Mouse (Mus musculus): ENCODE measurements at regions not wholly inside any gene's neighbourhood (a gene's known extent, or its start where the extent isn't known, plus 50 kb on each side); places are given as distances from the start of the nearest gene placed in this dataset.

DNA sequence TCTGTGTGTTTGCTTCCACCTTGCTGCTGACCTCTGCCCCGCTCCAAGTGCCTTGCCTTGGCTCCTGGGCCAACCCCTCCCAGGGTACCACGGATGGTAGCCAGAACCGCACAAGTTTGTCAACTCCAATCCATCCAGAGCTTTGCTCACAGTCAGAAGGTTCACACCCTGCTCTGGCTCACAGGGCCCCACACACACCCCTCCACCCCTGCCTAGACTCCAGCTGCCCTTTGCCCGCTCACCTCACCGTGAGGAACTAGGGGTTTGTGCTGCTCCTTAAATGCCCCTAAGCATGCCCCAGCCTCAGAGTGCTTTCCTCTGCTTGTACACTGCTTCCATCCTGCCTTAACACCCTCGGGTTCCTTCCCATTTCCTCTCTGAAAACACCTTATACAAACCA lies 117.5 kb upstream of the Lhx5 start:
- no peaks in the 10 kb centered on the region for H3K27me3 ChIP-seq (ENCODE audit: control insufficient read depth, insufficient read depth, low read length)
- H3K9ac ChIP-seq (replicated peaks): no peak overlapping the region
- H3K27ac ChIP-seq: no peak overlapping the region
- no peak overlapping the region for H3K4me3 ChIP-seq (ENCODE audit: insufficient read depth in 1 of 2, low read depth in 2 of 2, low read length in 2 of 2)
- DNase-seq (ENCODE audit: low read depth in 3 of 3, low spot score in 3 of 3) (no peak), ATAC-seq (ENCODE audit: insufficient read depth) (no peak)
- no peak for TF ChIP-seq CTCF (IDR thresholded peaks at IDR 0.05; ENCODE audit: low read depth)
- TF ChIP-seq EP300 (IDR thresholded peaks at IDR 0.05; ENCODE audit: low read depth): no peak
- no peaks in the 10 kb centered on the region for H3K36me3 ChIP-seq (replicated peaks; ENCODE audit: control insufficient read depth, insufficient read depth, low read depth)
- no peaks in the 10 kb centered on the region for H3K4me1 ChIP-seq (replicated peaks; ENCODE audit: control insufficient read depth in 2 of 2, insufficient read depth in 2 of 2, low read length in 1 of 2)
- no peaks in the 10 kb centered on the region for H3K9me3 ChIP-seq (ENCODE audit: control insufficient read depth, low read length)
- H3K4me2 ChIP-seq (ENCODE audit: low read depth): no peak overlapping the region
- 60% methylated on average over 6 of the region's 6 CpGs for WGBS (ENCODE audit: insufficient replicate concordance)

DNA sequence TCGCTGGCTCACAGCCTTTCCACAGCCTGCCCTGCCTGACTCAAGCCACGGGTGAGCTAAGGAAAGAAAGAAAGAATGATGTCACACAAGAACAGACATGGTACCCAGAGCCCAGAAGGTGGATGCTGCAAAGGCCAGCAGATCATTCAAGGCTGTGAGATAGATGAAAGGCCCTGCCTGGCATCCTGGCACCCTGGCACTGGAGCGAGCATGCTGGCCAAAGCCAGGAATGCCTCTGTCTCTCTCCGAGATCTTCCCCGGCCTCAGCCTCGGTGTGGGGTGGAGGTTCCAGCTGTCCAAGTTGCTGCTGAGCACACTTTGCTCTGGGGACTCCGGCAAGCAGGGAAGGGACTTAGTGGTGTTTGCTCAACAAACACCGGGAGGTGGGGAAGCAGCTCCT lies 116.4 kb upstream of the Lhx5 start:
- H3K4me2 ChIP-seq (ENCODE audit: low read depth): no peak overlapping the region
- H3K9me3 ChIP-seq (ENCODE audit: control insufficient read depth, low read length): no peaks in the 10 kb centered on the region
- H3K9ac ChIP-seq (replicated peaks): no peak overlapping the region
- DNase-seq (ENCODE audit: low read depth in 3 of 3, low spot score in 3 of 3) (no peak), ATAC-seq (ENCODE audit: insufficient read depth) (no peak)
- H3K4me1 ChIP-seq (replicated peaks; ENCODE audit: control insufficient read depth in 2 of 2, insufficient read depth in 2 of 2, low read length in 1 of 2): no peaks in the 10 kb centered on the region
- no peaks in the 10 kb centered on the region for H3K27me3 ChIP-seq (ENCODE audit: control insufficient read depth, insufficient read depth, low read length)
- no peaks in the 10 kb centered on the region for H3K36me3 ChIP-seq (replicated peaks; ENCODE audit: control insufficient read depth, insufficient read depth, low read depth)
- TF ChIP-seq CTCF (IDR thresholded peaks at IDR 0.05; ENCODE audit: low read depth): no peak
- TF ChIP-seq EP300 (IDR thresholded peaks at IDR 0.05; ENCODE audit: low read depth): no peak
- H3K27ac ChIP-seq: no peak overlapping the region
- 43% methylated on average over 8 of the region's 8 CpGs for WGBS (ENCODE audit: insufficient replicate concordance)
- H3K4me3 ChIP-seq (ENCODE audit: insufficient read depth in 1 of 2, low read depth in 2 of 2, low read length in 2 of 2): no peak overlapping the region

DNA sequence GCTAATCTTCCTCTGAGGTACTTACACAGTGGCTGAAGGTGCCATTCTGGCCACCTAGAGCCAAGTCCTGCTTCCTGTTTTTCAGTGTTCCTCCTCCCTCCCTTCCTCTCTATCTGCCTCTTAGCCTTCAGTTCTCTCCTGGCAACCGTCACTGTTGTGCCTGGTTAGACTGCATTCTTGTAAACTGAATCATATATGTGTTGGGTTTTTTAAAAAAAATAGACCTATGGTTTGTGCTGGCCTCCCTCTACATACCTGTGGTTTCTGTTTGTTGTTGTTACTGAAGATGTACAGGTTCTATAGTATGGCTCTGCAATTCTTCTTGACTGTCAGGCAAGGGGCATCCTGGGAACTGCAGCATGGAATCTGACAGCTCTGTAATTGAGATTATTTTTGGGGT lies 112.5 kb upstream of the Lhx5 start:
- Histone ChIP-seq H3K4me2 (ENCODE audit: low read depth) (no peak overlapping the region), H3K4me3 (ENCODE audit: insufficient read depth in 1 of 2, low read depth in 2 of 2, low read length in 2 of 2) (no peak overlapping the region), H3K27ac (no peak overlapping the region), H3K9ac (replicated peaks) (no peak overlapping the region), H3K36me3 (replicated peaks; ENCODE audit: control insufficient read depth, insufficient read depth, low read depth) (no peaks in the 10 kb centered on the region), H3K9me3 (ENCODE audit: control insufficient read depth, low read length) (no peaks in the 10 kb centered on the region), H3K4me1 (replicated peaks; ENCODE audit: control insufficient read depth in 2 of 2, insufficient read depth in 2 of 2, low read length in 1 of 2) (no peaks in the 10 kb centered on the region), H3K27me3 (ENCODE audit: control insufficient read depth, insufficient read depth, low read length) (peaks cover 9% of the 10 kb centered on the region)
- WGBS (ENCODE audit: insufficient replicate concordance): 0% methylated on average over 1 of the region's 1 CpGs
- ATAC-seq (ENCODE audit: insufficient read depth): no peak
- DNase-seq (ENCODE audit: low read depth in 3 of 3, low spot score in 3 of 3): no peak
- no peak for TF ChIP-seq EP300 (IDR thresholded peaks at IDR 0.05; ENCODE audit: low read depth)
- no peak for TF ChIP-seq CTCF (IDR thresholded peaks at IDR 0.05; ENCODE audit: low read depth)

DNA sequence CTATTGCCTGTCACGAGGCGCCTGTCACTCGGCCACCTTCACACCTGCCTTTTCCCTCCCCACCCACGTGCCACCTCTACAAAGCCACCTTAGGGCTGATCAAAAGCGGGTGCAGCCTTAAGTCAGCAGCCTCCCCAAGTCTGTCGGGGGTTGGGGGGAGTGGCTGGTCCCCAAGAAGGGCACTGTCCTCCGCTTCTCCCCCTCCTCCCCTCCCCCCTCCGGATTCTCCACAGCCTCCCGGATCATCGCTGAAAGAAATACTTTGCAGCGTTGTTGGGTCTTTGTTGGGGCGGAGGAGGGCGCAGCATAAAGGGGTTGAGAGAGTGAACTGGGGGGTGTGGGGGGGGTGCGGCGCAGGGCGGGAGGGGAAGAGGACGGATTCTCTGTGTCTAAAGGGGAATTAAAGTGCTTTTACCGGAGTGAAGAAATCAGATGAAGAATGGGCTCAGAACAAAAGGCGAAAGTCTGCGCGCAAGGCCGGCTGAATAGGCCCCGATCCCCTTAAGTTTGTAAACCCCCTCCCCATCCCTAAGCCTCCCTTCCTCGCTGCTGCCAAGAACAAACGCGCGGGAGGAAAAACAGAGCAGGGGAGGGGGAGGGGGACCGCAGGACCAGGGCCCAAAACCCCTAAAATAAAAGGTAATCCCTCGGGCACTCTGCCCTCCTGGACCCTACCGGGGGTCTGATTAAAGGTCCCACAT lies 109.3 kb upstream of the Lhx5 start:
- Histone ChIP-seq H3K27ac (no peak overlapping the region), H3K27me3 (ENCODE audit: control insufficient read depth, insufficient read depth, low read length) (peaks cover 9% of the 10 kb centered on the region), H3K4me3 (ENCODE audit: insufficient read depth in 1 of 2, low read depth in 2 of 2, low read length in 2 of 2) (no peak overlapping the region), H3K9me3 (ENCODE audit: control insufficient read depth, low read length) (no peaks in the 10 kb centered on the region), H3K4me2 (ENCODE audit: low read depth) (no peak overlapping the region), H3K4me1 (replicated peaks; ENCODE audit: control insufficient read depth in 2 of 2, insufficient read depth in 2 of 2, low read length in 1 of 2) (no peaks in the 10 kb centered on the region), H3K9ac (replicated peaks) (no peak overlapping the region), H3K36me3 (replicated peaks; ENCODE audit: control insufficient read depth, insufficient read depth, low read depth) (no peaks in the 10 kb centered on the region)
- WGBS (ENCODE audit: insufficient replicate concordance): 3% methylated on average over 30 of the region's 30 CpGs
- no peak for ATAC-seq (ENCODE audit: insufficient read depth)
- no peak for DNase-seq (ENCODE audit: low read depth in 3 of 3, low spot score in 3 of 3)
- no peak for TF ChIP-seq CTCF (IDR thresholded peaks at IDR 0.05; ENCODE audit: low read depth)
- TF ChIP-seq EP300 (IDR thresholded peaks at IDR 0.05; ENCODE audit: low read depth): no peak

DNA sequence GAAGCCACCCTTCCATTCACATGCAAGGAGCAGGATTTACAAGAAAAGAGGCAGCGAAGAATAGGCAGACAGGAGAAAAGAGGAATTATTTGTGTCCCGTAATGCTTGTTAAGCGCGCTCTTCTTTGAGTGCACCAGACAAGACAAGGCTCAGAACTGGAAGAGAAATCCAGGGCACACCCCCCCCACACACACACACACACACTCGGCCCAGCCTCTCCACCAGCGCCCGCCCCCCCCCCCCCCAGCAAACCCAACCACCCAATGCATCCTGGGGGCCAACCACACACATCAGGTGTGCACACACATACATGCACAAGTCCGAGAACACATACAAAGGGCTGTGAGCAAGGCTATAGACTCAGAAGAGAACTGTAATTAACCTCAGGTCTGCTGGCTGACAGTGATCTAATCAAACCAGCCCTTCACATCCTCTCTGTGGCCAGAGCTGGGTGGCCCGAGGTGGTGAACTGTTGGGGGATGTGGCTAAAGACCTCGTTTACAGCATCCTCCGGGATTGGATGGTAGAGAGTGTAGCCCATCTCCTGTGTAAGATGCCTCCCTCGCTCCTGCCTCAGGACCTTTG lies 108.7 kb upstream of the Lhx5 start:
- no peaks in the 10 kb centered on the region for H3K36me3 ChIP-seq (replicated peaks; ENCODE audit: control insufficient read depth, insufficient read depth, low read depth)
- ATAC-seq (ENCODE audit: insufficient read depth) (no peak), DNase-seq (ENCODE audit: low read depth in 3 of 3, low spot score in 3 of 3) (no peak)
- 9% methylated on average over 12 of the region's 12 CpGs for WGBS (ENCODE audit: insufficient replicate concordance)
- H3K4me1 ChIP-seq (replicated peaks; ENCODE audit: control insufficient read depth in 2 of 2, insufficient read depth in 2 of 2, low read length in 1 of 2): no peaks in the 10 kb centered on the region
- H3K4me3 ChIP-seq (ENCODE audit: insufficient read depth in 1 of 2, low read depth in 2 of 2, low read length in 2 of 2): no peak overlapping the region
- H3K27ac ChIP-seq: no peak overlapping the region
- no peaks in the 10 kb centered on the region for H3K9me3 ChIP-seq (ENCODE audit: control insufficient read depth, low read length)
- TF ChIP-seq CTCF (IDR thresholded peaks at IDR 0.05; ENCODE audit: low read depth) (no peak), EP300 (IDR thresholded peaks at IDR 0.05; ENCODE audit: low read depth) (no peak)
- no peak overlapping the region for H3K4me2 ChIP-seq (ENCODE audit: low read depth)
- no peak overlapping the region for H3K9ac ChIP-seq (replicated peaks)
- H3K27me3 ChIP-seq (ENCODE audit: control insufficient read depth, insufficient read depth, low read length): peaks cover 9% of the 10 kb centered on the region
